Mouse (Mus musculus): ENCODE measurements at regions not wholly inside any gene's neighbourhood (a gene's known extent, or its start where the extent isn't known, plus 50 kb on each side); places are given as distances from the start of the nearest gene placed in this dataset.
A peak's percentile ranks its signal among the peaks of the same experiment; 100 is the strongest.

- no peaks in the 10 kb centered on the region for H3K4me1 ChIP-seq (ENCODE audit: control insufficient read depth, insufficient read depth, low read length)
- H3K4me3 ChIP-seq (replicated peaks; ENCODE audit: low read length) = no peak overlapping the region
- H3K9ac ChIP-seq (ENCODE audit: low read depth, low read length, severe bottlenecking) = no peak overlapping the region
- TF ChIP-seq POLR2A (IDR thresholded peaks at IDR 0.05; ENCODE audit: borderline replicate concordance, extremely low read depth, insufficient read depth, insufficient read length) = no peak
- no peak overlapping the region for H3K27ac ChIP-seq (replicated peaks; ENCODE audit: low read depth, low read length)
- no peak for ATAC-seq (ENCODE audit: low FRiP score, low read depth)
- H3K36me3 ChIP-seq (ENCODE audit: control insufficient read depth, insufficient read depth, low read length) = no peaks in the 10 kb centered on the region
- H3K9me3 ChIP-seq (ENCODE audit: control insufficient read depth, low read length) = no peaks in the 10 kb centered on the region
- DNase-seq (ENCODE audit: low spot score) = no peak
- H3K4me2 ChIP-seq (replicated peaks; ENCODE audit: low read depth, low read length, severe bottlenecking) = no peak overlapping the region
- no peaks in the 10 kb centered on the region for H3K27me3 ChIP-seq (ENCODE audit: control insufficient read depth, insufficient read depth, low read length)
- WGBS = 68% methylated on average over 2 of the region's 2 CpGs
These were observed 59.0 kb upstream of the Cd93 start for GRCm38 (mm10) chr2:148502321-148502720.

- ATAC-seq (ENCODE audit: low FRiP score, low read depth) (no peak), DNase-seq (ENCODE audit: low spot score) (no peak)
- no peak overlapping the region for H3K27ac ChIP-seq (replicated peaks; ENCODE audit: low read depth, low read length)
- H3K4me2 ChIP-seq (replicated peaks; ENCODE audit: low read depth, low read length, severe bottlenecking) = no peak overlapping the region
- no peak overlapping the region for H3K9ac ChIP-seq (ENCODE audit: low read depth, low read length, severe bottlenecking)
- no peak for TF ChIP-seq POLR2A (IDR thresholded peaks at IDR 0.05; ENCODE audit: borderline replicate concordance, extremely low read depth, insufficient read depth, insufficient read length)
- 72% methylated on average over 6 of the region's 6 CpGs for WGBS
- H3K9me3 ChIP-seq (ENCODE audit: control insufficient read depth, low read length) = no peaks in the 10 kb centered on the region
- H3K4me3 ChIP-seq (replicated peaks; ENCODE audit: low read length) = no peak overlapping the region
- no peaks in the 10 kb centered on the region for H3K36me3 ChIP-seq (ENCODE audit: control insufficient read depth, insufficient read depth, low read length)
- no peaks in the 10 kb centered on the region for H3K27me3 ChIP-seq (ENCODE audit: control insufficient read depth, insufficient read depth, low read length)
- H3K4me1 ChIP-seq (ENCODE audit: control insufficient read depth, insufficient read depth, low read length) = no peaks in the 10 kb centered on the region
These were observed 57.0 kb upstream of the Cd93 start for GRCm38 (mm10) chr2:148500235-148500936.

- H3K4me1 ChIP-seq (ENCODE audit: control insufficient read depth, insufficient read depth, low read length) = no peaks in the 10 kb centered on the region
- no peak overlapping the region for H3K4me3 ChIP-seq (replicated peaks; ENCODE audit: low read length)
- no peak overlapping the region for H3K27ac ChIP-seq (replicated peaks; ENCODE audit: low read depth, low read length)
- 67% methylated on average over 12 of the region's 12 CpGs for WGBS
- no peak for DNase-seq (ENCODE audit: low spot score)
- no peak overlapping the region for H3K4me2 ChIP-seq (replicated peaks; ENCODE audit: low read depth, low read length, severe bottlenecking)
- H3K9ac ChIP-seq (ENCODE audit: low read depth, low read length, severe bottlenecking) = no peak overlapping the region
- 0 out of 2 replicates have a peak, but pooled peaks have one; percentile 37 for ATAC-seq (ENCODE audit: low FRiP score, low read depth)
- no peaks in the 10 kb centered on the region for H3K27me3 ChIP-seq (ENCODE audit: control insufficient read depth, insufficient read depth, low read length)
- no peaks in the 10 kb centered on the region for H3K9me3 ChIP-seq (ENCODE audit: control insufficient read depth, low read length)
- no peaks in the 10 kb centered on the region for H3K36me3 ChIP-seq (ENCODE audit: control insufficient read depth, insufficient read depth, low read length)
- no peak for TF ChIP-seq POLR2A (IDR thresholded peaks at IDR 0.05; ENCODE audit: borderline replicate concordance, extremely low read depth, insufficient read depth, insufficient read length)
These were observed 54.3 kb upstream of the Cd93 start for GRCm38 (mm10) chr2:148497452-148498302.

GRCm38 (mm10) chr2:148496151-148497040 is 53.0 kb upstream of the Cd93 start:
- WGBS = 91% methylated on average over 6 of the region's 6 CpGs
- ATAC-seq (ENCODE audit: low FRiP score, low read depth) (no peak), DNase-seq (ENCODE audit: low spot score) (no peak)
- no peak for TF ChIP-seq POLR2A (IDR thresholded peaks at IDR 0.05; ENCODE audit: borderline replicate concordance, extremely low read depth, insufficient read depth, insufficient read length)
- H3K9me3 ChIP-seq (ENCODE audit: control insufficient read depth, low read length) = no peaks in the 10 kb centered on the region
- no peak overlapping the region for H3K9ac ChIP-seq (ENCODE audit: low read depth, low read length, severe bottlenecking)
- H3K4me2 ChIP-seq (replicated peaks; ENCODE audit: low read depth, low read length, severe bottlenecking) = no peak overlapping the region
- no peaks in the 10 kb centered on the region for H3K27me3 ChIP-seq (ENCODE audit: control insufficient read depth, insufficient read depth, low read length)
- no peaks in the 10 kb centered on the region for H3K36me3 ChIP-seq (ENCODE audit: control insufficient read depth, insufficient read depth, low read length)
- H3K4me1 ChIP-seq (ENCODE audit: control insufficient read depth, insufficient read depth, low read length) = no peaks in the 10 kb centered on the region
- H3K4me3 ChIP-seq (replicated peaks; ENCODE audit: low read length) = no peak overlapping the region
- no peak overlapping the region for H3K27ac ChIP-seq (replicated peaks; ENCODE audit: low read depth, low read length)

GRCm38 (mm10) chr2:148495485-148495884 is 52.1 kb upstream of the Cd93 start:
- 67% methylated on average over 3 of the region's 3 CpGs for WGBS
- no peak overlapping the region for H3K27ac ChIP-seq (replicated peaks; ENCODE audit: low read depth, low read length)
- no peaks in the 10 kb centered on the region for H3K4me1 ChIP-seq (ENCODE audit: control insufficient read depth, insufficient read depth, low read length)
- H3K9ac ChIP-seq (ENCODE audit: low read depth, low read length, severe bottlenecking) = no peak overlapping the region
- H3K36me3 ChIP-seq (ENCODE audit: control insufficient read depth, insufficient read depth, low read length) = no peaks in the 10 kb centered on the region
- no peaks in the 10 kb centered on the region for H3K27me3 ChIP-seq (ENCODE audit: control insufficient read depth, insufficient read depth, low read length)
- H3K4me3 ChIP-seq (replicated peaks; ENCODE audit: low read length) = no peak overlapping the region
- H3K9me3 ChIP-seq (ENCODE audit: control insufficient read depth, low read length) = no peaks in the 10 kb centered on the region
- ATAC-seq (ENCODE audit: low FRiP score, low read depth) (no peak), DNase-seq (ENCODE audit: low spot score) (no peak)
- TF ChIP-seq POLR2A (IDR thresholded peaks at IDR 0.05; ENCODE audit: borderline replicate concordance, extremely low read depth, insufficient read depth, insufficient read length) = no peak
- no peak overlapping the region for H3K4me2 ChIP-seq (replicated peaks; ENCODE audit: low read depth, low read length, severe bottlenecking)
